Mouse (Mus musculus) layer of hippocampus, postnatal 10 days (tissue): ENCODE data around the gene Dph1. TPM values are rescaled to one million over a fixed set of nuclear protein-coding genes. Genes with fewer than 3 reads are reported as not detected.
A peak's percentile ranks its signal among the peaks of the same experiment; 100 is the strongest.

Experiments
- DNase-seq, 2 experiments: peaks; one replicate each; pipeline ENCODE4 v3.0.0; 2021; ENCODE audit warnings: low spot score in 2 of 2
- total RNA-seq, 2 experiments: library from RNA; stranded (reverse); gene quantifications; 2 replicates each; pipeline ENCODE4 v1.2.3; 2021

Dph1 gene
- total RNA-seq, 2 experiments from 2014 or later = 20.8 to 21.1 TPM

DNA sequence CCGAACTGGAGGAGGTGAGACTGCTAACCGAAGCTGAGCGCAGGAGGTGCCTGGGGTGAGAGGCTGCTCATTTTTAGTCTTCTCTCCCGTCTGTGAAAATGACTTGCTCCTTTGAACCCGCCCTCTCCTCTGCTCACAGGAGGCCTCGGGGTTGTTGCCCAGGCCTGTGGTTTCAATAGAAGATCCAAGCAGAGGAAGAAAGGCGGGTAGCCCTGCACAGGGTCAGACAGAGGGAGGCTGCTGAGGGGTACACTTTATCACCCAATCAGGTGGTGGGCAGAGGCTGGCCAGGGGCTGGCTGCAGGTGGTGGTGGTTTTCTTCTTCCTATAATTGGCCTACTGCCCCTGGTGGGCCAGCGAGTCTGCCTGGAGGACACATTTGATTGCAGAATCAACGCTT is 13.4 kb upstream of the Dph1 start:
- no peak for DNase-seq

DNA sequence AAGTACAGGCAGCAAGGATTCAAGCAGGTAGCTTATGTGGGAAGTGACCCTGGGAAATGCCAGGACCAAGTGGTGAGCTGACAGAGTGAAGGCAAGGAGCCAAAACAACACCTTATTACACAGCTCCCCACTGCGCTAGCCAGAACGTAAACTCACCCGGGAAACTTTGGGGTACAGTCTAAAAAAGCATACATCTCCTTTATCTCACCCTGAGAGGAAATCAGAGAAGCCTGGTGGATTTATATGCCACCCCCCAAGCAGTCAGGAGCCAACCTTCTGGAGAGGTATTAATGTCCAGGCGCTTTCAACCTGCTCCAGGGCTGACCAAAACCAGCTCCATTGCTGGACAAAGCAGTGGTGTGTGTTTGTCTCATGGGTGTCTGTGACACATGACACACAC is 12.9 kb upstream of the Dph1 start:
- no peak for DNase-seq

DNA sequence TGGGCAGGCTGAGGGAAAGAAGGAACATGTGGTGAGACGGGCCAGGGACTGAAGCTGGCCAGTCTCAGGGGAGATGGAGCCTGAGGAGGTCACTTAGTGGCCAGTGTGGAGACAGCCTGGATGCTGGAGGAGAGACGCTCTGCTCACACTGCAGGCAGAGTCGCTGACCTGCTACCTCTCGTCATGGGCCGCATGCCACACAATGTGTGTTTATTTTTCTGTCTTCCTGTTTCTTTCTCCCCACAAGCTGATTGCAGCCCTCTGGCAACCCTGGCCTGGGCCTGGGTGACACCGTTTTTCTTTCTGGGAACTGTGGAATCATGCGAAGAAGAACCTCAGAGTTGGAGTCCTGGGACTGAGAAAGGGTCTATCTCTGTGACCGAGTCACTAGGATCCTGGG is 10.7 kb upstream of the Dph1 start:
- no peak for DNase-seq

DNA sequence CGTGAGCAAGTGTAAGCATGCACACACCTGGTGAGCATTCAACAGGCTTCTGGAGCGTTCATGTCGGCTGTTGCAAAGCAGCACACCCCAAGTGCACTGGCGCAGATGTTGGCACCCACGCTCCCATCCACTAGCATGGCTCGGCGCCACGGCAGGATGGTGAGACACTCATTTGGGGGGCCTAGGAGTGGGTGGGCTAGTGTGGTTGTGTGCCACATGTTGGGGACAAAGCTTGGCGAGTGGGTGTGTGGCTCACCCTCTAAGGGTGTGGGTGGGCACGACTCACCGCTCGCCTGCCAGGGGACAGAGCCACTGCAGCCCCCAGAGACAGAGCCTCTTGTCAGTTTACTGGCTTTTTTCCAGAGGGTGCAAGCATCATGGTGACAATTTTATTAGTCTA is 9.9 kb upstream of the Dph1 start:
- DNase-seq = no peak

DNA sequence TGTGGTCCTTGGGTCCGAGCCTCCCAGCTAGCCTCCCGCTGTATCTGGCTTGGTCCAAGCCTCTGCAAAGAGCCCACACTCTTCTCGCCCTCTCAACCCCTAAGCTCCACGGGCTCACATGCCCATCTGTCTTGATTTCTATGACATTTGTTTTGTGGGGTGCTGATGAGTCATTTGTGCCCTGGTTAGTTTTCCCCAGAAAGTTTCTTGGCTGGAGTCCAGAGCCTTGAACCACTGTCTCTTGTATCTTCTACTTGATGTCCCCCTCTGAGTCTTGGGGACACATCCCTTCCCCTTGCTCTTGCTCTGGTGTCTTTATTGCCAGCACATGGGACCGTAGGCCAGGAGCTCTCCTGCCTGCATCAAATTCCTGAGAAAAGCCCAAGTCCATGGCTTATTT is 8.9 kb upstream of the Dph1 start:
- DNase-seq = no peak

DNA sequence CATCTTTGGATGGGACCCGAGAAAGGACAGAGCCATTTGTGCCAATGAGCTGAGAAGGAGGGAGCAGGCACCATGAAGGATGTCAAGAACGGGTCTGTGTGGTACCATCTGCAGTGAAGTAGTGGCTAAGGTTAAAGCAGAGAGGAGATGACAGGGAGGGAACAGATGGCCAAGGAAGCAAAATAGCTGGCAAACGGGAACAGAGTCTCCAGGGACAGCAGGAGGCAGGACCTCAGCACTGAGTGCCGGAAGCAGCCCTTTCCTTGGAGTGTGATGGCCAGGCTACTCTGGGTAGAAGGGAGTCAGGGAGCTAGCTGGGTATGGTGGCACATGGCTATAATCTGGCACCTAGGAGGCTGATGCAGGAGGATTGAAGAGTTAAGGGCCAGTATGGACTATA is 7.8 kb upstream of the Dph1 start:
- DNase-seq = no peak

DNA sequence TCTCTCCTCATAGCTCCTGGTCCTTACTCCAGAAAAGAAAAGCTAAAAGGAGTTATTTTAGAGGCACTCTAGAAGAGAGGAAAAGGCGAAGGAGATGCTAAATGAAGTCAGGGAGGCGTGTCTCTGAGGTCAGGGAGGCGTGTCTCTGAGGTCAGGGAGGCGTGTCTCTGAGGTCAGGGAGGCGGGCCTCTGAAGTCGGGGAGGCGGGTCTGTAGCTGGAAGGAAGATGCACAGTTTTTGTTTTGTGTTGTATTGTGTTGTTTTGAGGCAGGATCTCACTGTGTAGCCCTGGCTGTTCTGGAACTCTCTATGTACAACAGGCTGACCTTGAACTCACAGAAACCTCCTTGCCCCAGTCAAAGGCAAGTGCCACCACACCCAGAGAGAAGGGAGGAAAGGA is 6.9 kb upstream of the Dph1 start:
- no peak for DNase-seq

DNA sequence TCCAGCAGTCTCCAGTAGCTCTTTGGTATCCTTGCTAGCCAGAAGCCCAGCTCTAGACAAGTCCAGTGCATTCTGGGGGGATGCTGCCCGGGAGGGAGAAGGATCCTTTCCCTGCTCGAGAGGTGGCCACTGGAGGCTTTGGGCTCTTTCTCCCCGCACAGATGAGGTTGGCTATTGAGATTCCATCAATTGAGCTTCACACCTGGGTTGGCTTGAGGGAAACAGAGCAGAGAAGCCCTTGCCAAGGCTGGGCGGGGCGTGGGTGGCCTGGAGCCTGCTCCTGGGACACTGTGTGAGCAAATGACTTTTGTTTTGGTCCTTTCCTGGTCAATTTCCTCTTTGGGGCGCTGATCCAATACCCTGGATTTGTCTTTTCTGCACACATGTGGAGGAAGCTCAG is 5.1 kb upstream of the Dph1 start:
- no peak for DNase-seq

DNA sequence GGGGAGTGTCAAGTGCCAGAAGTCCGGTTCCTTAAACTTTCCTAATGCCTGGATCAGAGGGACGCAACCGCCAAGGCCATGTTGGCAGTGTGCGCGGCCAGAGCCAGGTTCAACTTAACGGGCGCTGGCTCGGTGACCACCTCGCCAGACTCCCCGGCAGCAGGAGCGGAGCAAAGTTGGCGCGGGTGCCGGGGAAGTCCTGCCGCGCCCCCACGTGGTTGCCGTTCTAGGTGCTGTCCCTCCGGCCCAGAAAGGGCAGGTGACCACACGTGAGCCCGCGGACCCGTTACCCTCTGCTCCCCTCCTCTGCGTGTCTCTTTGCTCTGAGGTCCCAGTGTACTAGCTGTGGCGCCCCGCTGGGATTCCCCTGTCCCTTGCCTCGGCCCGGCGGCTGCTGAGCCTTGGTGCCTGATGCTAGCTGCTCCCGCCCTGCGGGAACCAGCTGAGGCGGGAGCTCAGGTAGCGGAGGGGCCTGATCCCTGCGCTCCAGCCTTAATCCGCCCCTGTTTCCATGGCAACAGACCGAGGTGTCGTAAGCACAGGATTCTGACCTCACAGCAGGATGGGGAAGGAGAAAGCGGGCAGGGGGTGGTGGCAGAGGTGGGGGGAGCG is 3.9 kb upstream of the Dph1 start:
- peak; percentile 49 to 53 for DNase-seq

DNA sequence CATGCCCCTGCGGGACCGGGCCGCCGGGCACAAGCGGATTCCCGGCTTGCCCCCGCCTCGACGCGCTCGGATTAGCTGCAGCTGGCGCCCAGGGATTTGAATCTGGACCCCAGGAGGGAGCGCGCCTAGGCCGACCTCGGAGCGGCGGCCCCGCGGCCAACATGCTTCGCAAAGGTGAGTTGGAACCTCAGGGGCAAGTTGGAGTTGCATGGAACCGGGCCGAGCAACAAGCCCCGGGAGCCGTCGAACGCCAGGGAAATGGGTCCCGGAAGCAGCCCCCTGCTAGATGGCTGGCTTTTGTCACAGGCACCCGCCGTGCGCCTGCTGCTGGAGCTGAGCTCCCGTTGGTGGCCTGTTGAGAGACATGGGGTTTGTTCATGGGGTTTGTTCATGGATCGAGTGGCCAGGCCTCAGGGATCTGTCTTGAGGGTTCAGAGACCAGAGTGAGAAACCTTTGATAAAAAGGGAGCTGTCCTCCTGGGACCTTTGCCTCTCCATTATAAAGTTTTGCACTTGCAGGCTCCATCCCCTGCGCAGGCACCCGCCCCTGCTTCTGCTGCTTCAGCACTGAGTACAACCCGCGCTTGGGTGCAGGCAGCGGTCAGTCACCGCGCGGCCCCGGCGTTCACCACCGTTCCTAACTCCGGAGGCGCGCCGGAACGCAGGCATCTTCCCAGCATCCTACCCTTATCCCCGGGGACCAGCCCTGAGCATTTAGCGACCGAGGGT is 3.2 kb upstream of the Dph1 start:
- DNase-seq = no peak

DNA sequence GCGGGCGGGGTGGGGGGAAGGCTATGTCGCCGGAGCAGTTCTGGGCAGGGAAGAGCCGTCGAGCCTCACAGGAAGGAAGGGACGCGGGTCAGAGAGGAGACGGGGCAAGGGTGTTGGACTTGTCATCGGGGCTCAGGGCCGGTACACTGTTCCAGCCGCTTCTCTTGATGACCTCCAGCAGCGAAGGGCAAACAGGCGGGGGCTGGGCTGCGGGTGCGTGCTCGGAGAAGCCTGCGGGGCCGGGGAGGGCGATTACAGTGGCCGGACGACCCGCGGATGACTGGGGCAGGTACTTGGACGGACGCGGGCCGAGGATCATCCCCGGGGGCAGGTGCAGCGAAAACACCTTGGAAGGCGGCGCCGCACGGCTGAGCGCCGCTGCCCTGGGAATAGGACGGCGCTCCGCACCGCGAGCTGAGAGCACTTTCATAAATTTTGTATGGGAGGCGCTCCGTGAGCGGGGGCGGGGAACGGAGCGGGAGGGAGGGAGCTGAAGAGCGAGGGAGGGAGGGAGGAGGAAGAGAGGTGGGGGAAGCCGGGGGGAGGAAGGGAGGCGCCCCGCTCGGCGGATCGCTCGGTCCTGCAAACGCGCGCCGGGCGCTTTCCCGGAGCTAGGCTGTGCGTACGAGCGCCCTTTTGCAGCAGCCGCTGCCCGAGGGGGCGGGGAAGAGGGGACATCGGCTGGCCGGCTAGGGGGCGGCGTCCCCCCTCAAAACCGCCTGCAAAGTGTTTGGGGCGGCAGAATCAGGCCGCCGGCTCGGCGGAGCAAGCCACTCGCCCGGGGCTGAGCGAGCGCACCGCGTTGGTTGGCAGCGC is 2.4 kb upstream of the Dph1 start, which contains the start of gene Rtn4rl1:
Gene Rtn4rl1 (plus strand): TSS at position 528 of the 816 bp plus-strand sequence.
- peak; percentile 64 to 76 for DNase-seq

DNA sequence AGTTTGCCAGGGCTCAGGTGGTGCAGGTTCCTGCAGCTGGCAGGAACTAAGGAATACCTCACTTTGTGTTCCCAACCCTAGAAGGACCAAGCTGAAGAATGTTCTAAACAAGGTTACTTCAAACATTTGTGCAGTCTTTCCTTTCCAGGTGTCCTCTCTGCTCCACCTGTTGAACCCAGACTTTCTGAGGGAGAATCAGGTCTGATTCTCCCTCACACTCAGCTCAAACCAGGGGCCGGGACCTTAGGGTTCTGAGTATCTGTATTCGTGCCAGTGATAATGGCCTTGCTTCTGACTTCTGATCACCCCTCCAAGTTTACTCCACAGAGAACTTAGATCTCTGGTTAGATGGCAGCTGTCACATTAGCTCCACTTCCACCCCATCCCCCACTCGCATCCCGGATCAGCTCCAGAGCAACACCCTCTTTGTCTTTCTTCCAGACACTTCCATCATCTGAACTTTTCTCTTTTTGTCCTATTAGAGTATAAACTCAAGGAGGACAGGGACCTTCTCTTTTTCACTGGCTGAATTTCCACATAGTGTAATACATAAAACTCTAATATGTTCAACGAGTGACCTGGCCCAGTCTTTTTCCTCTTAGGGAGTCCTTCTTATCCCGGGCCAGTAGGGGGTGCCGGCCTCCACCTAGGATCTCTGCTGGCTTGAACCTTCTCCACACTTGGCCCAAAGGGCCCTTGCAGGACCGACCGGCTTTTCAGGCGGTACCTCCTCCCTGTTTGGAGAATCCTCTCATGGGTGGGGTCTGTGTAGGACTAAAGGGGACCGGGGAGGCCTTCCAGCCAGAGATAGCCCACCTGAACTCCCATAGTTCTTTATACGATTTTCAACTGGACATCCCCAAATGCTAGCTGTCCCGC is 1.5 kb upstream of the Dph1 start:
- peak; percentile 80 to 84 for DNase-seq

DNA sequence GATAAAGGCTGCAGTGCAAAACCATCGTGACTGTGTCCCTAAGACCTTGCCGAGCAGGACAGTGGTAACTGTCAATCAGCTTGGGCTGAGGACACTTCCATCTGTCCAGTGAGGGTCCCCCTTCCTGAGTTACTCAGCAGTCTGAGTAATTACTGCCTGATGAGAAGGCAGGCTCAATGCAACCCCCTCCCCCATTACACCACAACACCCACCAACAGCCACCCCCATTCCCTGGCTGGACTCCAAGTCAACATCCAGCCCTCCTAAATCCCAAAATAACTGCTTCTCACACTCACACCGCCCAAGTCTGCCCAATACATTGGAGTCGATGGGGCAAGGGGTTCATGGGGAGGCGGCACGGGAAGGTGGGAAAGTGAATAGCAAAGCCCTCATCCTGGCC is 800 bp upstream of the Dph1 start:
- no peak for DNase-seq

DNA sequence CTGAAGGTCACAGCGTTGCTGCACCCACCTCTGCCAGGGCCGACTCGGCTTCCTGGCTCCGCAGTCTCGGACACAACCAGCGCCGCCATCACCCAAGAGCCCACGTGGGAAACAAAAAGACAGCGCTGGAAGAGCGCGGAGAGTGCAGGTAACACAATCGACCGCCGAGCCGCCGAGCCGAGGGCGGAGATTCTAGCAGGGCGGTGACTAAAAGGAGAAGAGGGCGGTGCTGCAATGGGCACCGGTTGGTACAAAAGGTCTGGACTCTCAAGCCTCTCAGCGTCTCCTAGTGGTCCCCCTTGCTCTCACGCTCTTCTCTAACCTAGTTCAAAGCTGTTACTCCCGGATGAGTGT is 693 bp downstream of the Dph1 start:
- DNase-seq = peak; percentile 71 to 80

DNA sequence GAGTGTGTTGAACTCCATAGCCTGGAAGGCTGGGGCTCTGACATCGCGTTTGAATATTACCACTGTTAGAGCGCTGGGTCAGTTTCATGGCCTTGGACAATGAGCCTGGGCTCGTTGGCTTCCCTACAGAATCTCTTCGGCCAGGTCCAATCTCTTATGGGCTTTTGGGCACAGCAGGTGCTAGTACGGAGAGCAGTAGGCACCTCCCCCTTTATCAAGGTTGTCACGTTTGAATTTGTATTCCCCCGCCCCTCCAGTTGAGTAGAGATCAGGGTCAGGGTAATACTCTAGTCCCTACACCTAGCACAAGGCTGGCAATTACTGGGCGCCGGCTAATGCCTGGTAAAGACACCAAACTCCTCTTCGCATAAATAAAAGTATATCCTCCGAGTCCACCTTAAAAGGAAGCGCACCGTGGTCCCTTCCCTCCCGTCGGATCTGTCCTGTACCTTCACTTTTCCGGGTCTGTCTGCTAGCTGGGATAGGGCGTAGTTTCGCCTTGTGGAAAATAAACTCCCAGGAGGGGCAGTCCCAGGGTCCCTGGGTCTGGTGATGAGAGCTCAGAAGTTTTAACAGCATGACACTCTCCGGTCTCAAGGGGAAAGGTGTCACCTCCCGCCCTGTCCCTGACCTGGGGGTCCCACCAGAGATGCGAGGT is 1.2 kb downstream of the Dph1 start:
- DNase-seq = no peak

DNA sequence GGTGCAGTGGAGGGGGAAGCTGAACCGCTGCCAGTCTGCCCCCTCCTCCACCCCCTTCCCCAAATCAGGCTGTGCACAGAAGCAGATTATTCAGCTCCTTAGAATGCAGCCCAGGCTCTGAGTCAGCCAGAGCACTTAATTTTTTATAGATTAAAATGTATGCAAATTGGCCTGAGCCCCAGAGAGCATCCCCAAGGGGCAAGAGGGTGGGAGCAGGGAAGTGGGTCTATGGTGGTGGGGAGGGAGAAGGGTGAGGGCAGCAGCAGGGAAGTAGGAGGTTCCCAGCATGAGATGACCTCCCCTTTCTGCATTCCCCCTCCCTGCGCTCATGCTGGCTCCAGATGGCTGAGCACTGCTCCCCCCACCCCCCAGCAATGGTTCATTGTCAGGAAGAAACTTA is 6.1 kb downstream of the Dph1 start:
- DNase-seq = no peak

DNA sequence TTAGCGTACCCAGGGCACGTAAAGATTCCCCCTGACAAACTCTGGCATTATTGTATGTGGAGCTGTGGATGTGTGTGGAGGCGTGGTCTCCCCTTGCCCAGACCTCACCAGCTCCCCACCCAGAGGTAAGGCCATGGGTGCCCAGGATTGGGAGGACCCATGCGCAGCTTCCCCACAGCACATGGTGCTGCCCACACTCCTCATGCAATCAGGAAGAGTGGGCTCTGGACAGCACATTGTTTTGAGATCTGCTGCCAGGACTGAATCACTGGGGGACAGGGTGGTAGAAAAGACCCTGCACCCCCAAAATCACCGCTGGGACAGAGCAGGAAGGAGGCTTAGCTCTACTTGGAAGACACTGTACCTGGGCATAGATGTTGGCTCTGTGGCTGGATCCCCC is 6.5 kb downstream of the Dph1 start:
- DNase-seq = no peak

DNA sequence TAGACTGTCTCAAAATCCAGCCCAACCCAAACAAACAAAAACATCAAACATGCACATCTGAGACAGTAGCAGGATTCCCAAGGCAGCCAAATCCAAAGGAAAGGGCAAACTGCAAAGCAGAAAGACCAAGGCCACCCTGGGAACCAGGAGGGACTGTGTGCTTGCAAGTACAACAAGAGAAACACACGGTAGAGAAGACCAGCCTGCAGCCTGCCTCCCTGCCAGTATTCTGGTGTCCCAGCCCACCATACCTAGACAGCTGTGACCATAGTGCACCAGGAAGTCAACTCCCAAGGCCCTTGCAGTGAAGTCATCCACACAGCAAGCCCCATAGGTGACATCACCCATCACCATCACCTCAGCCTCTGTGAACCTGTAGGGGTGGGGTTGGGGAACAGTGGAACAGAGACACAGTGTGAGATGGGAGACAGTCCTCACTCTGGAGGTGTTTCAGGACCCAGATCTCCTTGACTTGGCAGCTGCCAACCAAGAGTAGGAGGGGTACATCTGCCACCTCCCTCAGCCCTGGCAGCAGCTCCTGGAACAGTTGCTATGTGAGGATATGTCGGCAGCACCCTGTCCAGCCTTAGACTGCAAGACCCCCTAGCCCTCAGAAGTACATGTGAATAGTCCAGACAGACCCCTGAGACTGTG is 7.0 kb downstream of the Dph1 start:
- DNase-seq = peak; percentile 37 to 53

DNA sequence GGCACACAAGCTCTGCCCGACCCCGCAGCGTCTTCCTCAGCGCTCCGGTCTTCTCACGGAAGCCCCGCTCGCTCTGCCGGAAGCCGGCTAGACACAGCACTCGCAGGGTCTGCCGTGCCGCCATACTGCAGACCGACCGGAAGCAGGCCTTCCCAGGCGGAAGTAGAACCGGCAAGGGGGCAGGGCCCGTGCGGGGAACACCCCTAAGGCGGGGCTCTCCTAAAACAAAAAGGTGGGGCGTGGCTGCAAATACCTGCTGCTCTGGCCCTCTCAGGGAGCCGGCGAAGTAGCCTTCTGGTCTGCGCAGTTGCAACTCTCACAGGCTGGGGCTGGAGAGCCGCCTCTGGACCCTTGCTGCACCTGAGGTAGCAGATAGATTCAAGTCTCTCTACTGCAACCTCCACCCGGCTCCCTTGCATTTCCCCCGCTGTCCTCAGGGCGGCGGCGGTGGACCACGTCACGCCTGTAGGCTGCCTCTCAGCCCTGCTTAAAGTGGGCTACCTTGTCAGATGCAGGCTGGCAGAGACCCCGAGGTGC is 12.3 kb downstream of the Dph1 start, which contains the start of gene Ovca2:
Gene Ovca2 (minus strand): TSS at position 164 of the 537 bp plus-strand sequence.
- DNase-seq = peak; percentile 93 to 94

DNA sequence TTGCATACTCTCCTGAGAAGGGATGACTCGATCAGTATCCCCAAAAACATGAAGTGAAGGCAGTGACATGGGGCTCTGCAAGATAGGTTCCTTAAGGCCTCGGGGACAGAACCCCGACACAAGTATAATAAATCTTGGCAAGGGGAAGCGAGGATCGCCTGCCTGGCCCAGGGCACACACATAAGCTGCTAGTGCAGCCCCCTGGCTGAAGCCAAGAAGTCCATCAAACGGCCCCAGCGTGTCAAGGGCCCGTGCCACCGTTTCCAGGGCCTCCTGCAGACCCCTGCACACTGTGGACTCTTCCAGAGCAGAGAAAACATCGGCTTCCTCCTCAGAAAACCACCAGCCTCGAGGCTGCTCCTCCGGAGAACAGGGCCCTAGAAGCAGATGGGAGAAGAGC is 13.0 kb downstream of the Dph1 start:
- DNase-seq = no peak
